Mouse (Mus musculus) CD4-positive helper T cell, adult 2 months (primary cell): ENCODE measurements around the gene Gm14548.
"Not testable (repeated sequence)": the region's sequence is repeated elsewhere in the genome, so short reads cannot be mapped to it uniquely, and the experiment has no call there.

Experiments
- DNase-seq: peaks from one replicate; pipeline ENCODE4 v3.0.0-alpha.2; 2012; ENCODE audit warnings: low read depth, missing footprints, low spot score

The Gm14548 gene

DNA sequence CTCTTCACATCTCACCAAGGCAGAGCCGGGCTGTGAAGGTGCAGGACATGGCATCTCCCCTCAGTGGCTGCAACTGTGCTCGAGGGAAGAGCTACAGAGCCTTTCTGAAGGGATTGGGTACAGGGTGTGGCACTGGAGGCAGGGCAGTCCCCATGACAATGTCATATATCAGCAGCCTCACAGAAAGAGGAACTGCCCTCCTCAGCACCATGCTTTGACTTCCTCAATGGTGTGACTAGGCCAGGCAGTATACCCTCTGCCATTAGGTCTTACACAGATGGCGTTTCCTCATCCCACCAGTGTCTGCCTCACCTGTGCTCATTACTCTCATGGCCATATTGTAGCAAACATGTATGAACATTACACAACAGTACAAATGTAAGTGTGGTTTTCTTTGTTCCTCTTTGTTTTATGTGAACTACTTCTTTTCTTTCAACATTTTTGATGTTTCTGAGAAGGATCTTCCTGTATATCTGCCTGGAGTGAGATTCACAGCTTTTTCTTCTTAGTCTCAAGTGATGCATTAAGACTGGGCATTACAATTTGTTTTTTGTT is at the start of gene Gm14548:
Gm14548 (minus strand) TSS at position 85 of the 555 bp plus-strand sequence.
- not testable (repeated sequence) for DNase-seq

DNA sequence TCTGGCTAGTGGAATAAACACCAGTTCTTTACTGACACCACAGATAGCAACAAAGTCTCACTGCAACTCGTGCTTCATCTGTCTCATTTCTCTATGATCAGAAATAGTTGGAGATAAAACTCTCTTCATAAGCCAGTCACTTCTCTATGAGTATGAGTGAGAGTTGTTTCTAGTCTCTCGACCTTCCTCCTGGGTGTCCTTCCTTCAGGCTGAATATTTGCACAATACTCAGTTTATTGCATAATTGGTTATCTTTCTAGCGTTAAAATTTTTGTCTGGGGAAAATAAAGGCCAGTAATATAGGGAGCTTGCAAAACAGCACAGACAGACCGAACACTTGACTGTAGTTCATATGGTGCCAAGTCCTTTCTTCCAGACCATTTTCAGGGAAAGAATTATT is 48.2 kb upstream of the Gm14548 start:
- DNase-seq: no peak

DNA sequence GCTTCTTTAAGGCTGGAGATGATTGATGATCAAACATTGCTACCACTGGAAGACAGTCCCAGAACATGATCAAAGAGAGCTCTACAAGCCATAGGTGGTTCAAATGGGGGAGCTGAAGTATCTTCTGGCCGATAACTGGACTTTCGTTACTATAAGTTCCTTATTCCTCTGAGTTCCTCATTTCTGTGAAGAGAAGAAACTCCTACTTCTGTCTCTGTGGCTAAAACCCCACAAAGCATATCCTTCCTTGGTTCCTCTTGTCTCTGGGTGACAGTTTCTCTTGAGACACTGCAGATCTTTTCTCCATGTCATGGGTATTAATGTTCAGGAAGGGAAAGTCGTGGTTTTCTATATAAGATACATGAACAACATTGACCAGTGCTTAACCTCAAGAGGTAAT is 43.0 kb upstream of the Gm14548 start:
- DNase-seq: no peak

DNA sequence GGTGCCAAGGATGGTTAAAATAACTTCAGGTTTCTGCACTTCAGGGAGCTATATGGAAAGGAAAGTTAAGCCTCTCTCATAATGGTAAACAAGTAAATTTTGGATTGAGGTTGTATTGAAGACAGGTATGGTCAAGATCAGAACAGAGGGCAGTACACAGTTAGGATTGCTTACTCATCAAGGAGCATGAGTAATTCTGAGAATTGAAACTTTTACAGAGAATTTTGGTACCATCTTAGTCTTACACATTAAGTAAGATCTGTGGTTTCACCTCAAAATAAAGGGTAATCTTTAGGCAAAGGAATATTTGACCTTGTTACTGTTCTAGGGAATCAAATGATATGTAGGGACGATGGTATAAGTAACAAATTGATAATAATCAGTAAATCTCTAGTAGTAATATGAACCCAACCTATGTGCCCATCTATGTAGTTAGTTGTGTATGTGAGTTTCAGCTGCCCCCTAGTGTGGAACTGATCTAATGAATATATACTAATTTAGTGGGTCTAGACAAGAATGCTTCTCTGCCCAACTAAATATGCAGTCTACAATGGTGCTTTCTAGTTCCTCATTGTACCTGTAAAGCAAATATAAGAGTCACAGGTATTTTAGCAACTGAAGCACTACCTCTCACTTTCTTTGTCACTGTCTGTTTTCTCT is 42.1 kb upstream of the Gm14548 start:
- no peak for DNase-seq

DNA sequence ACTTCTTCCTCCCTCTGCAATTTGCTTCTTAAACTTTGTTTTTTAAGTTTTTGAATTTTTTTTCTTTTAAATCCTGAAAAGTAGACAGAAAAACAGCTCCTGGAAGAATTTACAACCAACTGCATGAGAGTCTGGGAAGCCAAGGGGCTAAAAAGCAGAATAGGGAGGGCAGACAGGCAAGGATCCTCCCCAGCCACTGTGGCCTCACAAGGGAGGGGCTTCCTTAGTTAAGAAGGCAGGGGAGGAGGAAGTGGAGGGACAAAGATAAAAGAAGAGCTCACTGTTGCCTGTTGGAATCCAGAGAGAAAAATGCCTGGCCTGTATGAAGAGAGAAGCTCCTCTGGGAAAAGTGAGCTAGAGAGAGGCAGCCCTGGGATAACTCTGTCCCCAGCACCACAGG is 37.6 kb upstream of the Gm14548 start:
- DNase-seq: not testable (repeated sequence)

DNA sequence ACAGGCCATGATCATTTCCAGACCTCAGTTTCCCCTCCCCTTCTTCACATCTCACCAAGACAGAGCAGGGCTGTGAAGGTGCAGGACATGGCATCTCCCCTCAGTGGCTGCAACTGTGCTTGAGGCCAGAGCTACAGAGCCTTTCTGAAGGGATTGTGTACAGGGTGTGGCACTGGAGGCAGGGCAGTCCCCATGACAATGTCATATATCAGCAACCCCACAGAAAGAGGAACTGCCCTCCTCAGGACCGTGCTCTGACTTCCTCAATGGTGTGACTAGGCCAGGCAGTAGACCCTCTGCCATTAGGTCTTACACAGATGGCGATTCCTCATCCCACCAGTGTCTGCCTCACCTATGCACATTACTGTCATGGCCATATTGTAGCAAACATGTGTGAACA is 17.5 kb upstream of the Gm14548 start, which contains the start of gene Lilra6:
Lilra6 (minus strand) TSS at position 117 of the 400 bp plus-strand sequence.
- DNase-seq: not testable (repeated sequence)

DNA sequence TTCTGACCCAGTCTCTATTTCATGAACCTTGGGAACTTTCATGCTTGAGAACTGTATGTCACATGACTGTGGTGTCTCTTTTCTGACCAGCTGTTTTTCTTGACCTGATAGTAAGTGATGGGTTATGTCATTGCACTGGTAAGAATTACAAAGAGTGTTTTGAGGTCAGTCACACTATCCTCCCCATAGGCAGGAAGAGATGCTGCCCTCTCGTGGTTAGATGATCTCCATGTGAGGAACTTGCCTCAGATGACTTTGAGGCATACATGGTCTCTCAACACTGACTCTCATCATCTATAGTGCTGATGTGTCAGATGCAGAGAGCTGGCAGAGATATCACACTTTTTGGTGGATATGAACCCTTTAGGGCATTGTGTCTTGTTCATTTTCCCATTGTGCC is 5.8 kb upstream of the Gm14548 start:
- DNase-seq: no peak

DNA sequence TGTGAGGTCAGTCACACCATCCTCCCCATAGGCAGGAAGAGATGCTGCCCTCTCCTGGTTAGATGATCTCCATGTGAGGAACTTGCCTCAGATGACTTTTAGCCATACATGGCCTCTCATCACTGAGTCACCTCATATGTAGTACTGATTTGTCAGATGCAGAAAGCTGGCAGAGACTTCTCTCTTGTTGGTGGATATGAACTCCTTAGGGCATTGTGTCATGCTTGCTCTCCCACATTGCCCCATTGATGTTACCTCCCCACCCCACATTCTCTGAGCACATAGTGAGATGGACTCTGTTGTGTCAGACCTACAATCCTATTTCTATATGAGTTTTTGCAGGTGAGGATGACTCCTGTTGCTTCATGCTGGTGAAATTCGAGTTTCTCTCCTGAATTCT is 22.9 kb downstream of the Gm14548 start:
- DNase-seq: not testable (repeated sequence)

DNA sequence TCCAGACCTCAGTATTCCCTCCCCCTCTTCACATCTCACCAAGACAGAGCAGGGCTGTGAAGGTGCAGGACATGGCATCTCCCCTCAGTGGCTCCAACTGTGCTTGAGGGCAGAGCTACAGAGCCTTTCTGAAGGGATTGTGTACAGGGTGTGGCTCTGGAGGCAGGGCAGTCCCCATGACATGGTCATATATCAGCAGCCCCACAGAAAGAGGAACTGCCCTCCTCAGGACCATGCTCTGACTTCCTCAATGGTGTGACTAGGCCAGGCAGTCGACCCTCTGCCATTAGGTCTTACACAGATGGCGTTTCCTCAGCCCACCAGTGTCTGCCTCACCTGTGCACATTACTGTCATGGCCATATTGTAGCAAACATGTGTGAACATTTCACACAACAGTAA is 53.0 kb downstream of the Gm14548 start, which contains the start of gene Pira2:
Pira2 (minus strand) TSS at position 101 of the 400 bp plus-strand sequence.
- not testable (repeated sequence) for DNase-seq

DNA sequence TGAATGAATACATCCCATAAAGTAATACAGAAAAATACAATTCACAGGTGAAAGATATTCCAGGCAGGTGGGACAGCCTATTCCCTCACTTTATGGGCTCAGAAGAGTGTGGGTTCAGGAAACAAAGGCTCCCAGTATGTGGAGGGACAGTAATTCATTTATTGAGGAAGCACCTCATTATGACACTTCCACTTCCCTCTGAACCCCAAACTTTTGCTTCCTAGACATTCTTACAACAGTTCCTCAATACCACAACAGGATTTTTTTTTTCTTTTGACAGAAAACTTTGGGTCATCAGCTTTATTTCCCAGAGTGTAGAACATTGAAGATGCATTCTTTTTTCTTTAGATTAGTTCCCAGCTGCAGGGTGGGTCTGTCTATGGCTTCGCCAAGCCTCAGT is 60.1 kb downstream of the Gm14548 start:
- DNase-seq: not testable (repeated sequence)
